Mouse (Mus musculus) embryonic facial prominence, embryonic 10.5 days (tissue): Measurements from ENCODE around the gene Hoxc11. TPM values are rescaled to one million over a fixed set of nuclear protein-coding genes. Genes with fewer than 3 reads are reported as not detected.
A peak's percentile ranks its signal among the peaks of the same experiment; 100 is the strongest.

ENCODE experiments used
- DNase-seq: peaks from one replicate; pipeline ENCODE4 v3.0.0-alpha.2; 2017; ENCODE audit warnings: low spot score
- H3K27ac ChIP-seq: fragments of 300-500 bp; sonication (generic); replicated peaks from 2 replicates; pipeline ENCODE4 v1.5.1; 2016; ENCODE audit warnings: mild to moderate bottlenecking
- H3K27me3 ChIP-seq: fragments of 300-500 bp; sonication (generic); replicated peaks from 2 replicates; pipeline ENCODE4 v1.6.1; 2016; ENCODE audit warnings: low read depth, mild to moderate bottlenecking; ENCODE audit not compliant: poor library complexity, severe bottlenecking
- H3K36me3 ChIP-seq: fragments of 300-500 bp; sonication (generic); replicated peaks from 2 replicates; pipeline ENCODE4 v1.6.1; 2016; ENCODE audit warnings: mild to moderate bottlenecking, moderate library complexity
- H3K4me1 ChIP-seq: fragments of 300-500 bp; sonication (generic); 2 replicates; pipeline ENCODE4 v1.6.1; 2016
- H3K4me3 ChIP-seq: fragments of 300-500 bp; sonication (generic); 2 replicates; pipeline ENCODE4 v1.5.1; 2016; ENCODE audit warnings: mild to moderate bottlenecking, moderate library complexity
- H3K9me3 ChIP-seq: fragments of 300-500 bp; sonication (generic); 2 replicates; pipeline ENCODE4 v1.6.1; 2016; ENCODE audit warnings: mild to moderate bottlenecking
- WGBS: fragments of 180-500 bp; shearing (Covaris S2); methylation state at CpG from one replicate; pipeline ENCODE4 v1.1.7; 2016; 5-methylcytosine and 5-hydroxymethylcytosine counted together
- polyA plus RNA-seq: library from polyadenylated mRNA; unstranded; fragments of >200 nt; fragmentation: Nextera tagmentation; extraction: Ambion mirVana; gene quantifications from 2 replicates; pipeline ENCODE4 v1.2.1, GENCODE M21; 2016

The Hoxc11 gene
- polyA plus RNA-seq, 1 experiment from 2014 or later = not detected

- peaks cover 12% of the 10 kb centered on the region; the same call in 1 of the 2 replicates for H3K4me1 ChIP-seq
- H3K9me3 ChIP-seq = no peaks in the 10 kb centered on the region
- peak; percentile 69 for DNase-seq
- H3K4me3 ChIP-seq = no peak overlapping the region
- H3K27me3 ChIP-seq = peaks cover 100% of the 10 kb centered on the region
- H3K36me3 ChIP-seq = no peaks in the 10 kb centered on the region
- H3K27ac ChIP-seq = no peak overlapping the region
- under 1% methylated on average over 24 of the region's 24 CpGs for WGBS
Observed at GRCm38 (mm10) chr15:102922012-102922362, 32.2 kb upstream of the Hoxc11 start.

- H3K36me3 ChIP-seq = no peaks in the 10 kb centered on the region
- H3K4me1 ChIP-seq = peaks cover 12% of the 10 kb centered on the region; the same call in 1 of the 2 replicates
- no peak overlapping the region for H3K4me3 ChIP-seq
- no peaks in the 10 kb centered on the region for H3K9me3 ChIP-seq
- H3K27ac ChIP-seq = no peak overlapping the region
- H3K27me3 ChIP-seq = peaks cover 100% of the 10 kb centered on the region
- WGBS = 15% methylated on average over 6 of the region's 6 CpGs
- DNase-seq = peak; percentile 27
Observed at GRCm38 (mm10) chr15:102922636-102923500, 31.4 kb upstream of the Hoxc11 start.

- Histone ChIP-seq H3K27ac (no peak overlapping the region), H3K9me3 (no peaks in the 10 kb centered on the region), H3K36me3 (no peaks in the 10 kb centered on the region), H3K27me3 (peaks cover 100% of the 10 kb centered on the region), H3K4me3 (no peak overlapping the region), H3K4me1 (no peaks in the 10 kb centered on the region)
- 1% methylated on average over 40 of the region's 40 CpGs for WGBS
- peak; percentile 48 for DNase-seq
Observed at GRCm38 (mm10) chr15:102927032-102927645, 27.1 kb upstream of the Hoxc11 start.

DNA sequence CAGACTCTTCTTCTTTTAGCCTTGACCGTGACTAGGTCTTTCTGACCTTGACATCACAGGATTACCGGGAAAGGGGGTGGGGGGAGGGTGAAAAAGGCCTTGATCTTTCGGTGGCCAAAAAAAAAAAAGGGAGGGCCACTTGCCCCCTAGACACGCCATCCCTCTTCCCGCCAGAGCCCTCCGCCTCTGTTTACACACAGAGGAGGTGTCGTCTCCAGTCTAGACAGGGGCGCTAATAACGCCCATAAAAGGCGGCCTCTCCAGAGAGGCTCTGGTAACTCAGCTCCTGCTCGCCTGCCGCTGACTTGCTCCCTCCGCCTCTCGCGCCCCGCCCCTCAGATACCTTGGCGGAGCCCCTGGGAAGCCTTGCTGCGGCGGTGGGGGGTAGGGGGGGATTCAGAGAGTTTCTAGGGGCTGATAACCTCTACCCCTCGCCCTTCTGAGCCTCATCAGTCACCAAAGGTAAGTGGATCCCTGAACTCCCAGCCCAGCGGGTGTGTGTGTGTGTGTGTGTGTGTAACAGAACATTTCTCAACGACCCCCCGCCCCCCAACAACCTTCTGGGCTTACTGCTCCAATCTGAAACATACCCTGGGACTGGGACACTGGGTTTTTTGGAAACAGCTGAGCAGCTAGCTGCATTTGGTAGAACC lies 22.4 kb upstream of the Hoxc11 start:
- WGBS = under 1% methylated on average over 23 of the region's 23 CpGs
- peaks cover 100% of the 10 kb centered on the region for H3K27me3 ChIP-seq
- no peaks in the 10 kb centered on the region for H3K4me1 ChIP-seq
- H3K4me3 ChIP-seq = no peak overlapping the region
- no peaks in the 10 kb centered on the region for H3K36me3 ChIP-seq
- H3K27ac ChIP-seq = no peak overlapping the region
- no peaks in the 10 kb centered on the region for H3K9me3 ChIP-seq
- DNase-seq = no peak

GRCm38 (mm10) chr15:102934438-102934837 lies 19.8 kb upstream of the Hoxc11 start:
- H3K27me3 ChIP-seq = peaks cover 100% of the 10 kb centered on the region
- under 1% methylated on average over 12 of the region's 12 CpGs for WGBS
- no peak for DNase-seq
- no peak overlapping the region for H3K4me3 ChIP-seq
- no peak overlapping the region for H3K27ac ChIP-seq
- no peaks in the 10 kb centered on the region; the same call in 1 of the 2 replicates for H3K4me1 ChIP-seq
- no peaks in the 10 kb centered on the region for H3K9me3 ChIP-seq
- no peaks in the 10 kb centered on the region for H3K36me3 ChIP-seq

DNA sequence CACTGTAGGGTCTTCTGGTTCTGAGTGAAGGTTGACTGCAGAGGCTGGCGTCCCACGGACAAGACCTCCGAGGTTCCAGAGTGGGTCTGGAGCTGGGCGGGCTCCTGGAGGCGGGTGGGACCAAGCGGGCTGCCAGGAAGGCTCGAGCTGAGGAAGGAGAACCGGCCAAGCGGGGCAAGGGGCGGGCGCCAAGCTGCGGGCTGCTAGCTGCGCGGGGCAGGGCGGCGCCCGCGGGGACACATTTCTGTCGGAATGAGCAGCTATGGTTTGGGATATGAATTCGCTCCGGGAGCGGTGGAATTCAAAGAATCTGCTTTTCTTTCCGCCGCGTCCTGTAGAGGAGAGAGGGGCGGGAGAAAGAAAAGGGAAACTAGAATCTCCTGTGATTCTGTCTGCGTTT lies 19.3 kb upstream of the Hoxc11 start:
- H3K4me1 ChIP-seq = no peaks in the 10 kb centered on the region; the same call in 1 of the 2 replicates
- H3K27me3 ChIP-seq = peaks cover 100% of the 10 kb centered on the region
- no peak overlapping the region for H3K4me3 ChIP-seq
- WGBS = under 1% methylated on average over 27 of the region's 27 CpGs
- no peaks in the 10 kb centered on the region for H3K36me3 ChIP-seq
- H3K9me3 ChIP-seq = no peaks in the 10 kb centered on the region
- peak; percentile 68 for DNase-seq
- H3K27ac ChIP-seq = no peak overlapping the region

DNA sequence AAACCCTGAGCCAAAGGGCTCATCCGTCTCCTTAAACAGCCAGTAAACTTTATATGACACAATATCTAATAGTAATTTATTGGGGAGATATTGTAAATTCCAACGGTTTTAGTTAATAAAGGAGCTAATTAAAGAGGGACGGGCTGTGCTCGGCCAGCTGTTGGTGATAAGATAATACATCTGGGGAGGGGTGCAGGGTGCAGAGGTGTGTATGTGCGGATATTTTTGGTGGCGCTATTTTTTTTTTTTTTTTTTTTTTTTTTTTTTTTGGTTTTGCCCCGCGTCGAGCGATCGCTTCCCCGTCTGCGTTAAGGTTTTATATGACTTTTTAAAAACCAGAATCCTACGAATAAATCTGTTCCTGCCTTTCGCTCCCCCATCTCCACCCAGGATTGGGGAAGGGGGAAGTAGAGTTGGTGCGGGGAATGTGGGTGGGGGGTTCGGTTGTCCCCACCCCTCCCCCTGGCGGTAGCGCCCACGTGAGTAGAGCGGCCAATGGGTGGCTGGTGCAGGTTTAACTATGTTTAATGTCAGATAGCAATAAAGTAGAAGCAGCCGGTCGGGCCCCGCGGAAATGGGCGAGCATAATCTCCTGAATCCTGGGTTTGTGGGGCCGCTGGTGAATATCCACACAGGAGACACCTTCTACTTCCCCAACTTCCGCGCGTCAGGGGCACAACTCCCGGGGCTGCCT lies 17.8 kb upstream of the Hoxc11 start, which contains the start of gene Hoxc12:
Hoxc12 (plus strand) TSS at position 479 of the 694 bp plus-strand sequence.
- peak; percentile 60 for DNase-seq
- WGBS = 1% methylated on average over 31 of the region's 31 CpGs
- H3K27me3 ChIP-seq = peaks cover 100% of the 10 kb centered on the region
- H3K4me3 ChIP-seq = no peak within 1 kb of the TSS
- no peaks in the 10 kb centered on the region for H3K9me3 ChIP-seq
- no peak within 1 kb of the TSS for H3K27ac ChIP-seq
- H3K36me3 ChIP-seq = no peaks in the 10 kb centered on the region
- no peaks in the 10 kb centered on the region; the same call in 1 of the 2 replicates for H3K4me1 ChIP-seq

DNA sequence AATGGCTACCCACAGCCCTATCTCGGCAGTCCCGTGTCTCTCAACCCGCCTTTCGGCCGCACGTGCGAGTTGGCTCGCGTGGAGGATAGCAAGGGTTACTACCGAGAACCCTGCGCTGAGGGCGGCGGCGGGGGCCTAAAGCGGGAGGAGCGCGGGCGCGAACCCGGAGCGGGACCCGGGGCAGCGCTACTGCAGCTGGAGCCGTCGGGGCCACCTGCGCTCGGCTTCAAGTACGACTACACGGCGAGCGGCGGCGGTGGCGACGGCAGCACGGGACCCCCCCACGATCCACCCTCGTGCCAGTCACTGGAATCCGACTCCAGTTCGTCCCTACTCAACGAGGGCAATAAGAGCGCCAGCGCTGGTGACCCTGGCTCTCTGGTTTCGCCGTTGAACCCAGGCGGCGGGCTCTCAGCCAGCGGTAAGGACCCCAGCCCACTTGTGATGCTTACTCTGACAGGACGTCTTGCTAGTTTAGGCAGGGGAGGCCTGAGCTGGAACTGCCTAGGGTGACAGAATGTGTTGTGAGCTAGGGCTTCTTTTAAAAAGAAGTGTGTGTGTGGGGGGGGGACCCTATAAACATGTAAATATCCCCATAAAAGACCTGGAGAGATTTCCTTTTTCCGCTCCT lies 17.1 kb upstream of the Hoxc11 start:
- no peak overlapping the region for H3K4me3 ChIP-seq

DNA sequence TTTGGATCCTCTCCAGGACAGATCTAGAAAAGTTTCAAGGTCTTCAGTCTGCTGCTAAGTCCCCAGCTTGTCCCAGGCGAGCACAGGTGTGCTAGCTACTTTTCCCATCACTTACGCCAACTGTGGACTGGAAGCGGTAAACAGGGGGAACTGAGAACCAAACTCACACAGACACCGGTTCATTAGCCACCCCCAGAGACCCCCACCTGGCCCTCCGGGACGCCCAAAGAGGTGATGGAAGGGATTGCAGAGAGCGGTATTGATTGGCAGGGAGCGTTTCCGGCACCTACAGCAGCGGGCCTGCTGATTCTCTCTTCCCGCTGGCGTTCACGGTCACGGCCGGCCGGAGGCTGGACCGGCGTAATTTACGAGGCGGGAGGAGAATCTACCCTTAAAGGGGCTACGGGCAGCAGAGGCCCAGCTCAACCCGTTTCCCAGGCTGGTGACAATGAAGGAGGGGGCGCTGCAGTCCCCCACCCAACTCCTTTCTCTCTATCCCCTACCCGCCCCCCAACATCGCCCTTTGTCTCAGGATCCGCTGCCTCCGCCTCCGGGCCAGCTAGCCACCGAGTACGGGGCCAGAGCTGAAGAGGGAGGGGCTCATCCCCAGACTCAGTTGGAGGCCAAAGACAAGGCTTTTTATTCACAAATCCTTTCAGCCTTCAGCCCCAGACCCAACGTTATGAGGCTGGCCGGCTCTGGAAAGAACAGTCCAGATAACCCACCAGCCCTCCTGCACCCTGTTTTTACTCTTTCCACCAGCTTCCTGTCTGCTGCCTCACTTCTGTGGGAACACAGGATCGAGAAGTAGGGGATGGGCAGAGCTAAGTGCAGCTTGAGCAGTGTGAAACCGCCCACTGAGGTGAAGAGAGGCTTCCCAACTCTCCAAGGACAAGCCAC lies 14.7 kb upstream of the Hoxc11 start:
- no peaks in the 10 kb centered on the region for H3K9me3 ChIP-seq
- H3K27ac ChIP-seq = no peak overlapping the region
- peaks cover 4% of the 10 kb centered on the region; the same call in 1 of the 2 replicates for H3K4me1 ChIP-seq
- H3K27me3 ChIP-seq = peaks cover 100% of the 10 kb centered on the region
- under 1% methylated on average over 34 of the region's 34 CpGs for WGBS
- H3K36me3 ChIP-seq = no peaks in the 10 kb centered on the region
- H3K4me3 ChIP-seq = no peak overlapping the region
- no peak for DNase-seq

More for the DNA sequence above, 17.1 kb upstream of the Hoxc11 start:
- no peaks in the 10 kb centered on the region for H3K9me3 ChIP-seq
- no peaks in the 10 kb centered on the region; the same call in 1 of the 2 replicates for H3K4me1 ChIP-seq
- DNase-seq = peak; percentile 58
- H3K27me3 ChIP-seq = peaks cover 100% of the 10 kb centered on the region
- H3K36me3 ChIP-seq = no peaks in the 10 kb centered on the region
- WGBS = under 1% methylated on average over 50 of the region's 50 CpGs
- H3K27ac ChIP-seq = no peak overlapping the region

- Histone ChIP-seq H3K36me3 (no peaks in the 10 kb centered on the region), H3K27me3 (peaks cover 100% of the 10 kb centered on the region), H3K4me1 (peaks cover 4% of the 10 kb centered on the region; the same call in 1 of the 2 replicates), H3K27ac (no peak overlapping the region), H3K4me3 (peak overlapping the region; percentile 31; the same call in 1 of the 2 replicates), H3K9me3 (no peaks in the 10 kb centered on the region)
- WGBS = under 1% methylated on average over 52 of the region's 53 CpGs
- DNase-seq = peak; percentile 53
Observed at GRCm38 (mm10) chr15:102942739-102943467, 11.3 kb upstream of the Hoxc11 start.
